Mouse (Mus musculus) embryonic facial prominence, embryonic 14.5 days (tissue): ENCODE results near the gene Lin7b. TPM values are rescaled to one million over a fixed set of nuclear protein-coding genes. Genes with fewer than 3 reads are reported as not detected.
"Not testable (repeated sequence)": the region's sequence is repeated elsewhere in the genome, so short reads cannot be mapped to it uniquely, and the experiment has no call there.

Experiments
- ATAC-seq: fragments of 200-750 bp; cut with Nextera tagmentation; 2 replicates; pipeline ENCODE4 v1.8.0; 2017; ENCODE audit warnings: low read depth, moderate number of reproducible peaks, moderate TSS enrichment
- DNase-seq: peaks from one replicate; pipeline ENCODE4 v3.0.0-alpha.2; 2015; ENCODE audit warnings: low spot score
- H3K27ac ChIP-seq: fragments of 300-500 bp; sonication (generic); replicated peaks from 2 replicates; pipeline ENCODE4 v1.5.1; 2014; ENCODE audit warnings: low read depth, mild to moderate bottlenecking, low read length, moderate library complexity
- H3K27me3 ChIP-seq: fragments of 300-500 bp; sonication (generic); replicated peaks from 2 replicates; pipeline ENCODE4 v1.6.1; 2014; ENCODE audit warnings: low read length; ENCODE audit not compliant: control insufficient read depth, insufficient read depth
- H3K36me3 ChIP-seq: fragments of 300-500 bp; sonication (generic); 2 replicates; pipeline ENCODE4 v1.6.1; 2014; ENCODE audit warnings: low read length, mixed read lengths; ENCODE audit not compliant: control insufficient read depth, insufficient read depth
- H3K4me1 ChIP-seq: fragments of 300-500 bp; sonication (generic); 2 replicates; pipeline ENCODE4 v1.6.1; 2014; ENCODE audit warnings: antibody characterized with exemption, low read length; ENCODE audit not compliant: control insufficient read depth, insufficient read depth
- H3K4me2 ChIP-seq: fragments of 300-500 bp; sonication (generic); 2 replicates; pipeline ENCODE4 v1.6.1; 2014; ENCODE audit warnings: low read depth, mild to moderate bottlenecking, low read length, moderate library complexity, mixed read lengths
- H3K4me3 ChIP-seq: fragments of 300-500 bp; sonication (generic); 2 replicates; pipeline ENCODE4 v1.5.1; 2014; ENCODE audit warnings: low read depth, mild to moderate bottlenecking, low read length
- H3K9ac ChIP-seq: fragments of 300-500 bp; sonication (generic); 2 replicates; pipeline ENCODE4 v1.6.1; 2014; ENCODE audit warnings: low read depth, mild to moderate bottlenecking, low read length, moderate library complexity, mixed read lengths
- H3K9me3 ChIP-seq: fragments of 300-500 bp; sonication (generic); 2 replicates; pipeline ENCODE4 v1.6.1; 2016; ENCODE audit warnings: low read length; ENCODE audit not compliant: control insufficient read depth
- WGBS: fragments of 180-500 bp; shearing (Covaris S2); extraction: QIAGEN DNeasy Blood & Tissue Kit; methylation state at CpG from one replicate; pipeline ENCODE4 v1.1.7; 2014; 5-methylcytosine and 5-hydroxymethylcytosine counted together
- polyA plus RNA-seq: library from polyadenylated mRNA; unstranded; fragments of >200 nt; fragmentation: Nextera tagmentation; extraction: Ambion mirVana; gene quantifications from 2 replicates; pipeline ENCODE4 v1.2.1, GENCODE M21; 2014

Lin7b gene
- polyA plus RNA-seq, 1 experiment from 2014 or later: 2.4 TPM

- Histone ChIP-seq H3K27me3 (peaks cover 18% of the 10 kb centered on the region), H3K4me3 (no peak overlapping the region), H3K36me3 (no peaks in the 10 kb centered on the region), H3K4me1 (peaks cover 8% of the 10 kb centered on the region; the same call in 1 of the 2 replicates), H3K9me3 (no peaks in the 10 kb centered on the region), H3K4me2 (no peak overlapping the region), H3K27ac (no peak overlapping the region), H3K9ac (no peak overlapping the region)
- WGBS: 56% methylated on average over 10 of the region's 10 CpGs
- ATAC-seq (no peak), DNase-seq (no peak)
Measured at GRCm38 (mm10) chr7:45401521-45402085, 31.2 kb upstream of the Lin7b start.

- Histone ChIP-seq H3K4me1 (peaks cover 10% of the 10 kb centered on the region), H3K4me2 (no peak overlapping the region), H3K4me3 (no peak overlapping the region), H3K27ac (no peak overlapping the region), H3K9me3 (no peaks in the 10 kb centered on the region), H3K36me3 (peaks cover 16% of the 10 kb centered on the region), H3K27me3 (no peaks in the 10 kb centered on the region), H3K9ac (no peak overlapping the region)
- ATAC-seq (no peak), DNase-seq (no peak)
- 75% methylated on average over 2 of the region's 2 CpGs for WGBS
Measured at GRCm38 (mm10) chr7:45396787-45397186, 26.4 kb upstream of the Lin7b start.

- peak; percentile 38 for ATAC-seq
- WGBS: 11% methylated on average over 3 of the region's 3 CpGs
Measured at GRCm38 (mm10) chr7:45396337-45396775, 26.0 kb upstream of the Lin7b start.

GRCm38 (mm10) chr7:45395578-45396336 is 25.4 kb upstream of the Lin7b start, which contains the start of gene Snrnp70:
Gene Snrnp70 (minus strand): TSS chr7:45395742.
- peak within 1 kb of the TSS; percentile 79 for H3K4me3 ChIP-seq
- peak; percentile 97 for ATAC-seq

More at GRCm38 (mm10) chr7:45396337-45396775, 26.0 kb upstream of the Lin7b start:
- Histone ChIP-seq H3K36me3 (peaks cover 19% of the 10 kb centered on the region), H3K27ac (peak overlapping the region; percentile 76), H3K4me1 (peaks cover 10% of the 10 kb centered on the region), H3K4me2 (peak overlapping the region; percentile 64), H3K9ac (0 out of 2 replicates have a peak overlapping the region, but pooled peaks have one; percentile 64), H3K4me3 (peak overlapping the region; percentile 79)
- H3K27me3 ChIP-seq, H3K9me3 ChIP-seq, DNase-seq: not testable (repeated sequence)

GRCm38 (mm10) chr7:45395129-45395541 is 24.8 kb upstream of the Lin7b start:
- WGBS: 1% methylated on average over 17 of the region's 20 CpGs
- Histone ChIP-seq H3K4me3 (peak overlapping the region; percentile 79), H3K4me2 (peak overlapping the region; percentile 97), H3K36me3 (peaks cover 29% of the 10 kb centered on the region), H3K9ac (peak overlapping the region; percentile 95), H3K27me3 (no peaks in the 10 kb centered on the region), H3K27ac (peak overlapping the region; percentile 99), H3K9me3 (no peaks in the 10 kb centered on the region), H3K4me1 (peaks cover 10% of the 10 kb centered on the region)
- DNase-seq: peak; percentile 91
- ATAC-seq: peak; percentile 65

More at GRCm38 (mm10) chr7:45395578-45396336, 25.4 kb upstream of the Lin7b start, which contains the start of gene Snrnp70:
- Histone ChIP-seq H3K4me1 (peaks cover 10% of the 10 kb centered on the region), H3K36me3 (peaks cover 23% of the 10 kb centered on the region), H3K9me3 (no peaks in the 10 kb centered on the region), H3K27ac (peak within 1 kb of the TSS; percentile 99), H3K4me2 (peak within 1 kb of the TSS; percentile 97), H3K9ac (peak within 1 kb of the TSS; percentile 95), H3K27me3 (no peaks in the 10 kb centered on the region)
- peak; percentile 100 for DNase-seq
- WGBS: under 1% methylated on average over 60 of the region's 60 CpGs

GRCm38 (mm10) chr7:45386077-45386476 is 15.7 kb upstream of the Lin7b start:
- Histone ChIP-seq H3K27ac (no peak overlapping the region), H3K9me3 (no peaks in the 10 kb centered on the region), H3K9ac (no peak overlapping the region), H3K4me3 (no peak overlapping the region), H3K4me2 (no peak overlapping the region), H3K4me1 (no peaks in the 10 kb centered on the region), H3K27me3 (no peaks in the 10 kb centered on the region), H3K36me3 (peaks cover 100% of the 10 kb centered on the region)
- no peak for DNase-seq
- ATAC-seq: no peak
- WGBS: 67% methylated on average over 3 of the region's 3 CpGs

- DNase-seq (no peak), ATAC-seq (no peak)
- Histone ChIP-seq H3K27me3 (no peaks in the 10 kb centered on the region), H3K9me3 (no peaks in the 10 kb centered on the region), H3K4me1 (no peaks in the 10 kb centered on the region), H3K27ac (no peak overlapping the region), H3K9ac (no peak overlapping the region), H3K4me2 (no peak overlapping the region), H3K36me3 (peaks cover 85% of the 10 kb centered on the region), H3K4me3 (no peak overlapping the region)
- 93% methylated on average over 1 of the region's 1 CpGs for WGBS
Measured at GRCm38 (mm10) chr7:45376057-45376456, 5.7 kb upstream of the Lin7b start.

GRCm38 (mm10) chr7:45374620-45375019 is 4.2 kb upstream of the Lin7b start:
- H3K36me3 ChIP-seq: peaks cover 71% of the 10 kb centered on the region
- DNase-seq (no peak), ATAC-seq (no peak)
- H3K9ac ChIP-seq: no peak overlapping the region
- peaks cover 5% of the 10 kb centered on the region for H3K27me3 ChIP-seq
- 95% methylated on average over 8 of the region's 8 CpGs for WGBS
- H3K4me3 ChIP-seq: no peak overlapping the region
- no peak overlapping the region for H3K4me2 ChIP-seq
- H3K27ac ChIP-seq: no peak overlapping the region
- H3K4me1 ChIP-seq: 0 out of 2 replicates have a peak, but pooled peaks cover 3% of the 10 kb centered on the region
- no peaks in the 10 kb centered on the region for H3K9me3 ChIP-seq
